Mouse (Mus musculus) testis, postnatal 10 days (tissue): ENCODE results near the gene Glipr2.

Source experiments
- DNase-seq: peaks from one replicate; pipeline ENCODE4 v3.0.0; 2021; ENCODE audit warnings: low spot score

The Glipr2 gene

GRCm38 (mm10) chr4:43957292-43957845, at the start of gene Glipr2:
TSS of gene Glipr2 (plus strand) at chr4:43957401.
- peak; percentile 94 for DNase-seq

- DNase-seq: no peak
Measured at GRCm38 (mm10) chr4:43918221-43918620, 39.0 kb upstream of the Glipr2 start.

- no peak for DNase-seq
Measured at GRCm38 (mm10) chr4:43920602-43921001, 36.6 kb upstream of the Glipr2 start.

GRCm38 (mm10) chr4:43925125-43925524, 32.1 kb upstream of the Glipr2 start:
- no peak for DNase-seq

GRCm38 (mm10) chr4:43925779-43926178, 31.4 kb upstream of the Glipr2 start:
- peak; percentile 93 for DNase-seq

- peak; percentile 66 for DNase-seq
Measured at GRCm38 (mm10) chr4:43927826-43928225, 29.4 kb upstream of the Glipr2 start.

- no peak for DNase-seq
Measured at GRCm38 (mm10) chr4:43931877-43932276, 25.3 kb upstream of the Glipr2 start.

GRCm38 (mm10) chr4:43936186-43936585, 21.0 kb upstream of the Glipr2 start:
- no peak for DNase-seq

- DNase-seq: no peak
Measured at GRCm38 (mm10) chr4:43936749-43937674, 20.2 kb upstream of the Glipr2 start.

GRCm38 (mm10) chr4:43941315-43941714, 15.9 kb upstream of the Glipr2 start:
- no peak for DNase-seq

- DNase-seq: no peak
Measured at GRCm38 (mm10) chr4:43942421-43942820, 14.8 kb upstream of the Glipr2 start.

GRCm38 (mm10) chr4:43947571-43947970, 9.6 kb upstream of the Glipr2 start:
- no peak for DNase-seq

- peak; percentile 84 for DNase-seq
Measured at GRCm38 (mm10) chr4:43957846-43958461, 753 bp downstream of the Glipr2 start.

GRCm38 (mm10) chr4:43959523-43960179, 2.5 kb downstream of the Glipr2 start:
- no peak for DNase-seq

GRCm38 (mm10) chr4:43960207-43960606, 3.0 kb downstream of the Glipr2 start:
- DNase-seq: no peak

GRCm38 (mm10) chr4:43964326-43964833, 7.2 kb downstream of the Glipr2 start:
- DNase-seq: no peak

- DNase-seq: no peak
Measured at GRCm38 (mm10) chr4:43964951-43965684, 7.9 kb downstream of the Glipr2 start.

GRCm38 (mm10) chr4:43965856-43966535, 8.8 kb downstream of the Glipr2 start:
- DNase-seq: no peak

GRCm38 (mm10) chr4:43968650-43969049, 11.4 kb downstream of the Glipr2 start:
- peak; percentile 82 for DNase-seq

GRCm38 (mm10) chr4:43969373-43969772, 12.2 kb downstream of the Glipr2 start:
- no peak for DNase-seq
